Mouse (Mus musculus): Measurements from ENCODE around the gene Cfap99. TPM values are rescaled to one million over a fixed set of nuclear protein-coding genes. Genes with fewer than 3 reads are reported as not detected.

Cfap99 gene
- not detected in 2 replicates for polyA plus RNA-seq (2014; fragmentation: Nextera tagmentation; extraction: Ambion mirVana)

DNA sequence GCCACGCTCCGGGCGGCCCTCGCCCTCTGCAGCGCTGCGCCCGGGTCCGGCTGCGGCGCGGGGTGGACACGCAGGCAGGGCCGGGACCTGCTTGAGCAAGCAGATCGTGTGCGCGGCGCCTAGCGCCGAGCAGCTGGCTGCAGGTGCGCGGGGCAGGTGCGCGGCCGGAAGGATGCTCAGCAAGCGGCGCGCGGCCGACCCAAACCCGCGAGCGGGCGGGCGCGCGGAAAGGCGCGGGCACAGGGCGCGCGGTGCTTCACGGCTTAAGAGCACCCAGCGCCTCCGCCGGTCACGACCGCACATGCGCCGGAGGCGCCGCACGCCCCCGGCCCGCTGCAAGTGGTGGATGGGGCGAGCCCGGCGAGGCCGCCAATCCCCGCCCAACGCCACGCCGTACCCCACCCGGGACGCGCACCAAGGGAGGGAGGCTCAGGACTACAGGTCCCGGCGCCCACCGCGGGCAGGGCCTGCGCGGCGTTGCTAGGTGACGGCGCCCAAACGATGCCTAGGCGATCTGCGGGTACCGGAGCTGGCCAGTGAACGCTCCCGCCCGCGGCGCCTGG is at the start of gene Cfap99, which contains the start of gene Zfyve28:
Gene Cfap99 (plus strand): TSS at position 447 of the 563 bp plus-strand sequence.
Gene Zfyve28 (minus strand): TSS at position 296 of the 563 bp plus-strand sequence.
- Histone ChIP-seq H3K27ac (ENCODE audit: low read depth, low read length) (no peak within 1 kb of the TSS), H3K27me3 (ENCODE audit: control insufficient read depth, insufficient read depth, low read length) (peaks cover 9% of the 10 kb centered on the region), H3K4me3 (ENCODE audit: low read depth, low read length) (peak within 1 kb of the TSS; percentile 68), H3K4me1 (ENCODE audit: control insufficient read depth, insufficient read depth, low read length) (peaks cover 9% of the 10 kb centered on the region; the same call in 1 of the 2 replicates), H3K36me3 (ENCODE audit: control insufficient read depth, insufficient read depth, low read length) (no peaks in the 10 kb centered on the region), H3K4me2 (ENCODE audit: low read depth) (peak within 1 kb of the TSS; percentile 74), H3K9me3 (ENCODE audit: control insufficient read depth, low read length) (no peaks in the 10 kb centered on the region), H3K9ac (ENCODE audit: low read length) (peak within 1 kb of the TSS; percentile 52)
- WGBS: under 1% methylated on average over 76 of the region's 83 CpGs
- DNase-seq (ENCODE audit: low spot score) (peak; percentile 94), ATAC-seq (ENCODE audit: insufficient read depth, low FRiP score, low TSS enrichment) (peak; percentile 98)

DNA sequence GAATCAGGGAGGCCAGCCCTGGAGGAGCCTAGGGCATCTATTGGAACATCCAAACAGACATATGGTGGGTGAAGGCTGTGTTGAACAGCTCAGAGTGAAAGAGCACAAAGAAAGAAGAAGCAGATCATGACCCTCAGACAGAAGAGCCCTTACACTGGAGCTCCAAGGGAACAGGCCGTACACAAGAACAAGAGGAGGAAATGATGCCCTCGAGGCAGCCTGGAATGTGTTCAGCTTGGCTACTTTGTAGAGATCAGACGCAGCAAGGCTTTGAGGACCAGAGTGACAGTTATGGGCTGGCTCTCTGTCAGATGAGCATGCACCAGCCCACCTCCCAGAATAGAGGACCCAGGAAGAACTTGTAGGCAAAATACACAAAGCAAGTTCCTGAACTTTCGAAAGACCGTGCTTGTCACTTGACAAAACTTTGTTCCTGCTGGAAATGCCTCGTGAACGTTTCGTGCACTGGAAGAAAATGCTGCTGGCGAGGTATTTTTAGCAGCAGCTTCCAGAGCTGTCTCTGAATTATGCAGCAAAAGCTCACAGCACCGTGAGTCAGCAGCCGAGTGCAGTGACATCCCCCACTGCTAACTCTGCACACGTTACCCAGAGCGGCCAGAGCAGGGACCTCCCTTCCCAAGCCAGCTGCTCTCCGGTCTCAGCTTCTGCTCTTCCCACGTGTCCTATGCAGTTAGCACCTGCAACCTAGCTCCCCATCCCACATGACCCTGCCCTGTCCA is 46.0 kb upstream of the Cfap99 start:
- H3K9me3 ChIP-seq (ENCODE audit: control insufficient read depth, low read length): no peaks in the 10 kb centered on the region
- H3K36me3 ChIP-seq (ENCODE audit: control insufficient read depth, insufficient read depth, low read length): no peaks in the 10 kb centered on the region
- no peak overlapping the region for H3K9ac ChIP-seq (ENCODE audit: low read length)
- H3K27me3 ChIP-seq (ENCODE audit: control insufficient read depth, insufficient read depth, low read length): no peaks in the 10 kb centered on the region
- no peak overlapping the region for H3K4me2 ChIP-seq (ENCODE audit: low read depth)
- peak; percentile 19 for DNase-seq (ENCODE audit: low spot score)
- no peak overlapping the region for H3K27ac ChIP-seq (ENCODE audit: low read depth, low read length)
- no peak for ATAC-seq (ENCODE audit: insufficient read depth, low FRiP score, low TSS enrichment)
- WGBS: 54% methylated on average over 15 of the region's 15 CpGs
- no peaks in the 10 kb centered on the region for H3K4me1 ChIP-seq (ENCODE audit: control insufficient read depth, insufficient read depth, low read length)
- H3K4me3 ChIP-seq (ENCODE audit: low read depth, low read length): no peak overlapping the region

DNA sequence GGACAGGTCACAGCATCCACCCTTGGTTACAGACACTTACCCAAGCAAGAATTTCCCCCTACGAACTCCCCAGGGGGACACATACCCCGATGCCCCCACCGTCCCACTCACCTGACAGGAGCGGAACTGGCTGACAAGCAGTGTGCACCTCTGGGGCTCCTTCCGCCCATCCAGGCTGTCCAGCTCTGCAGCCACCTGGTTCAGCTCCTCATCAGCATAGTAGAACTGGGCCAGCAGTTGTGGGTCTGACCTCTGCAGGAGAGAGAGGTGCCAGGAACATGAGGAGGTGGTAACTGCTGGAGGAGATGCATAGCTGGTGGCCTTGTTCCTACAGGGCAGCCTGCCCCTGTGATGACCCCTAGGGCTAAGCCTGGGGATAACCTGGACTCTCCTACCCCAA is 45.3 kb upstream of the Cfap99 start:
- no peaks in the 10 kb centered on the region for H3K4me1 ChIP-seq (ENCODE audit: control insufficient read depth, insufficient read depth, low read length)
- H3K9ac ChIP-seq (ENCODE audit: low read length): no peak overlapping the region
- no peak for DNase-seq (ENCODE audit: low spot score)
- H3K4me2 ChIP-seq (ENCODE audit: low read depth): no peak overlapping the region
- H3K9me3 ChIP-seq (ENCODE audit: control insufficient read depth, low read length): no peaks in the 10 kb centered on the region
- WGBS: 94% methylated on average over 5 of the region's 5 CpGs
- H3K4me3 ChIP-seq (ENCODE audit: low read depth, low read length): no peak overlapping the region
- H3K27me3 ChIP-seq (ENCODE audit: control insufficient read depth, insufficient read depth, low read length): no peaks in the 10 kb centered on the region
- no peak for ATAC-seq (ENCODE audit: insufficient read depth, low FRiP score, low TSS enrichment)
- no peaks in the 10 kb centered on the region for H3K36me3 ChIP-seq (ENCODE audit: control insufficient read depth, insufficient read depth, low read length)
- no peak overlapping the region for H3K27ac ChIP-seq (ENCODE audit: low read depth, low read length)

- no peak overlapping the region for H3K27ac ChIP-seq (ENCODE audit: low read depth, low read length)
- no peaks in the 10 kb centered on the region for H3K9me3 ChIP-seq (ENCODE audit: control insufficient read depth, low read length)
- H3K27me3 ChIP-seq (ENCODE audit: control insufficient read depth, insufficient read depth, low read length): no peaks in the 10 kb centered on the region
- no peak overlapping the region for H3K9ac ChIP-seq (ENCODE audit: low read length)
- WGBS: 96% methylated on average over 3 of the region's 3 CpGs
- H3K4me3 ChIP-seq (ENCODE audit: low read depth, low read length): no peak overlapping the region
- DNase-seq (ENCODE audit: low spot score) (no peak), ATAC-seq (ENCODE audit: insufficient read depth, low FRiP score, low TSS enrichment) (no peak)
- H3K4me1 ChIP-seq (ENCODE audit: control insufficient read depth, insufficient read depth, low read length): 0 out of 2 replicates have a peak, but pooled peaks cover under 1% of the 10 kb centered on the region
- H3K4me2 ChIP-seq (ENCODE audit: low read depth): no peak overlapping the region
- no peaks in the 10 kb centered on the region for H3K36me3 ChIP-seq (ENCODE audit: control insufficient read depth, insufficient read depth, low read length)
Observed at GRCm38 (mm10) chr5:34246443-34246842, 42.0 kb upstream of the Cfap99 start.

- Histone ChIP-seq H3K27ac (ENCODE audit: low read depth, low read length) (no peak overlapping the region), H3K27me3 (ENCODE audit: control insufficient read depth, insufficient read depth, low read length) (no peaks in the 10 kb centered on the region), H3K4me3 (ENCODE audit: low read depth, low read length) (no peak overlapping the region), H3K36me3 (ENCODE audit: control insufficient read depth, insufficient read depth, low read length) (no peaks in the 10 kb centered on the region), H3K4me2 (ENCODE audit: low read depth) (no peak overlapping the region), H3K9ac (ENCODE audit: low read length) (no peak overlapping the region), H3K4me1 (ENCODE audit: control insufficient read depth, insufficient read depth, low read length) (0 out of 2 replicates have a peak, but pooled peaks cover 5% of the 10 kb centered on the region), H3K9me3 (ENCODE audit: control insufficient read depth, low read length) (no peaks in the 10 kb centered on the region)
- ATAC-seq (ENCODE audit: insufficient read depth, low FRiP score, low TSS enrichment) (no peak), DNase-seq (ENCODE audit: low spot score) (no peak)
- 82% methylated on average over 4 of the region's 4 CpGs for WGBS
Observed at GRCm38 (mm10) chr5:34249132-34249531, 39.3 kb upstream of the Cfap99 start.

- 0 out of 2 replicates have a peak, but pooled peaks cover 5% of the 10 kb centered on the region for H3K4me1 ChIP-seq (ENCODE audit: control insufficient read depth, insufficient read depth, low read length)
- ATAC-seq (ENCODE audit: insufficient read depth, low FRiP score, low TSS enrichment) (no peak), DNase-seq (ENCODE audit: low spot score) (no peak)
- no peaks in the 10 kb centered on the region for H3K9me3 ChIP-seq (ENCODE audit: control insufficient read depth, low read length)
- H3K36me3 ChIP-seq (ENCODE audit: control insufficient read depth, insufficient read depth, low read length): no peaks in the 10 kb centered on the region
- no peak overlapping the region for H3K9ac ChIP-seq (ENCODE audit: low read length)
- H3K4me2 ChIP-seq (ENCODE audit: low read depth): no peak overlapping the region
- WGBS: 84% methylated on average over 3 of the region's 3 CpGs
- no peaks in the 10 kb centered on the region for H3K27me3 ChIP-seq (ENCODE audit: control insufficient read depth, insufficient read depth, low read length)
- H3K4me3 ChIP-seq (ENCODE audit: low read depth, low read length): no peak overlapping the region
- no peak overlapping the region for H3K27ac ChIP-seq (ENCODE audit: low read depth, low read length)
Observed at GRCm38 (mm10) chr5:34250090-34250489, 38.3 kb upstream of the Cfap99 start.

GRCm38 (mm10) chr5:34251794-34252193 is 36.6 kb upstream of the Cfap99 start:
- Histone ChIP-seq H3K4me3 (ENCODE audit: low read depth, low read length) (no peak overlapping the region), H3K36me3 (ENCODE audit: control insufficient read depth, insufficient read depth, low read length) (no peaks in the 10 kb centered on the region), H3K27ac (ENCODE audit: low read depth, low read length) (no peak overlapping the region), H3K9me3 (ENCODE audit: control insufficient read depth, low read length) (no peaks in the 10 kb centered on the region), H3K4me1 (ENCODE audit: control insufficient read depth, insufficient read depth, low read length) (0 out of 2 replicates have a peak, but pooled peaks cover 5% of the 10 kb centered on the region), H3K9ac (ENCODE audit: low read length) (no peak overlapping the region), H3K27me3 (ENCODE audit: control insufficient read depth, insufficient read depth, low read length) (no peaks in the 10 kb centered on the region), H3K4me2 (ENCODE audit: low read depth) (no peak overlapping the region)
- WGBS: 32% methylated on average over 4 of the region's 4 CpGs
- ATAC-seq (ENCODE audit: insufficient read depth, low FRiP score, low TSS enrichment) (no peak), DNase-seq (ENCODE audit: low spot score) (peak; percentile 30)

DNA sequence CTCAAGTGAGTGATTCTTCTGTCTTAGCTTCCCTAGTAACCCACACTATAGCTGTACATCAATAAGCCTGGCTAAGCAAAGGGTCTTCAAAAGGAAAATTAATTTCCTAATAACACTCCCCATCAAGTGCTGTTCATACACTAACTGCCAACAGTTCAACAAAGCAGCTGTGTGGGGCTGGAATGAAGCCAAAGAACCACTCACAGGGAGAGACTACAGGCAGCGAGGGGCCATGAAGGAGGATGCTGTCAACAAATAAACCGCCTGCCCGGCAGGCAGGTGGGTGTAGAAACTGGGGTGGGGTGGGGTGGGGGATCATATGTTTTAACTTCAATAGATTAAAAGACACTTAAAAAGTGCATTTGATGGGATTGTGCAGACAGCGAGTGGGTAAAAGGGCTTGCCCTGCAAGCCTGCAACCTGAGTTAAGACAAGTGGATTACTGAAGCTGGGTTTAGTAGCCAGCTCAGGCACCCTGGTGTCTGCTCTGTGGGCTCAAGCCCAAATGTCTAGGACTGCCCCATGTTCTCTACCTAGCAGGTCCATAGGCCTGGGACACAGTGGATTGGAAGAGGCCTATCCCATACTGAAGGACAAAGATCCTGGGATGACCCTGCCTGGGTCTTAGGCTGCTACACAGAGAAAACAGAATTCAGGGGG is 36.0 kb upstream of the Cfap99 start:
- Histone ChIP-seq H3K36me3 (ENCODE audit: control insufficient read depth, insufficient read depth, low read length) (no peaks in the 10 kb centered on the region), H3K4me3 (ENCODE audit: low read depth, low read length) (no peak overlapping the region), H3K27ac (ENCODE audit: low read depth, low read length) (no peak overlapping the region), H3K4me2 (ENCODE audit: low read depth) (no peak overlapping the region), H3K4me1 (ENCODE audit: control insufficient read depth, insufficient read depth, low read length) (0 out of 2 replicates have a peak, but pooled peaks cover 5% of the 10 kb centered on the region), H3K27me3 (ENCODE audit: control insufficient read depth, insufficient read depth, low read length) (no peaks in the 10 kb centered on the region), H3K9me3 (ENCODE audit: control insufficient read depth, low read length) (no peaks in the 10 kb centered on the region), H3K9ac (ENCODE audit: low read length) (no peak overlapping the region)
- WGBS: 59% methylated on average over 4 of the region's 4 CpGs
- no peak for ATAC-seq (ENCODE audit: insufficient read depth, low FRiP score, low TSS enrichment)
- no peak for DNase-seq (ENCODE audit: low spot score)
